Mouse (Mus musculus): Measurements from ENCODE around the gene T. TPM values are rescaled to one million over a fixed set of nuclear protein-coding genes. Genes with fewer than 3 reads are reported as not detected.

The T gene
- polyA plus RNA-seq (2012; rRNA removed) (3.6 and 4.7 TPM in 2 replicates), polyA plus RNA-seq (2014; fragmentation: Nextera tagmentation; extraction: Ambion mirVana) (0.56 and 0.72 TPM in 2 replicates)

DNA sequence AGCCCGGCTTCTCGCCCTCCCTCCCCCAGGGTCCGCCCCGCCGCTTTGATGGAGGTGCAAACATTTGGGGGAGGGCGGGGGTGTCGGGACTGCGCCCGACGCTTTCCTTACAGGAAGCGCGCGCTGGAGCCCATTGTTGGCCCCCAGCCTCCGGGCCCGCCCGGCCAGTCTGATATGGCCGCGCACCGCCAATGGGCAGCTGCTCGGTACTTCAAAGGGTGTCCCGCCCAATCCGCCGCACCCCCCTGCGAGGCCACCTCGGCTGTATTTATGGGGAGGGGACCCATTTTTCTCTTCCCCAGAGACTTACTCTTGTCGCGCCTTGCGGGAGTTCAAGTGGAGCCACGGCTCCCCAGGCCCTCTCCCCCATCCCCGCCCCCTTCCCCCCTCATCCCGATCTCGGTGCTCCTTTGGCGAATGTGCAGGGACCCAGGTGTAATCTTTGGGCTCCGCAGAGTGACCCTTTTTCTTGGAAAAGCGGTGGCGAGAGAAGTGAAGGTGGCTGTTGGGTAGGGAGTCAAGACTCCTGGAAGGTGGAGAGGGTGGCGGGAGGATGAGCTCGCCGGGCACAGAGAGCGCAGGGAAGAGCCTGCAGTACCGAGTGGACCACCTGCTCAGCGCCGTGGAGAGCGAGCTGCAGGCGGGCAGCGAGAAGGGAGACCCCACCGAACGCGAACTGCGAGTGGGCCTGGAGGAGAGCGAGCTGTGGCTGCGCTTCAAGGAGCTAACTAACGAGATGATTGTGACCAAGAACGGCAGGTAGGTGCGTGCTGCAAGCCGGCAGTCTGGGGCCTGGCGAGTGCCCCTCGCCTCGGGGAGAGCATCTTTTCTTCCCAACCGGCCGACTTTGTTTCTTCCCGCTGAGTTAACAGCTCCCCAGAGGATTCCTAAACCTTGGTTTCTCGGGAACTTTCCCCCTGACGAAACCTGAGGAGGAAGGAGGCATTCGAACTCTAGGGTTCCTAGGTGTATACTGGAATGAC, at the start of gene T:
Gene T, plus strand, starts transcription at position 446 of the 983 bp plus-strand sequence.
- Histone ChIP-seq H3K9me3 (ENCODE audit: control insufficient read depth, low read length) (no peaks in the 10 kb centered on the region), H3K36me3 (ENCODE audit: control insufficient read depth, insufficient read depth, low read length) (no peaks in the 10 kb centered on the region), H3K27me3 (ENCODE audit: control insufficient read depth, insufficient read depth, low read length) (peaks cover 95% of the 10 kb centered on the region), H3K27ac (replicated peaks; ENCODE audit: low read depth, low read length) (no peak within 1 kb of the TSS), H3K4me3 (replicated peaks; ENCODE audit: low read length) (peak within 1 kb of the TSS; percentile 27), H3K4me1 (ENCODE audit: control insufficient read depth, insufficient read depth, low read length) (peaks cover 19% of the 10 kb centered on the region), H3K9ac (ENCODE audit: low read depth, low read length, severe bottlenecking) (no peak within 1 kb of the TSS), H3K4me2 (replicated peaks; ENCODE audit: low read depth, low read length, severe bottlenecking) (peak within 1 kb of the TSS; percentile 49)
- DNase-seq (ENCODE audit: low spot score), result no peak
- ATAC-seq (ENCODE audit: low FRiP score, low read depth), result no peak
- WGBS, result 1% methylated on average over 50 of the region's 65 CpGs
- TF ChIP-seq POLR2A (IDR thresholded peaks at IDR 0.05; ENCODE audit: borderline replicate concordance, extremely low read depth, insufficient read depth, insufficient read length), result no peak

GRCm38 (mm10) chr17:8385441-8385840, 48.8 kb upstream of the T start:
- H3K27ac ChIP-seq (replicated peaks; ENCODE audit: low read depth, low read length), result no peak overlapping the region
- TF ChIP-seq POLR2A (IDR thresholded peaks at IDR 0.05; ENCODE audit: borderline replicate concordance, extremely low read depth, insufficient read depth, insufficient read length), result no peak
- H3K9me3 ChIP-seq (ENCODE audit: control insufficient read depth, low read length), result no peaks in the 10 kb centered on the region
- DNase-seq (ENCODE audit: low spot score) (no peak), ATAC-seq (ENCODE audit: low FRiP score, low read depth) (no peak)
- no peak overlapping the region for H3K4me3 ChIP-seq (replicated peaks; ENCODE audit: low read length)
- H3K27me3 ChIP-seq (ENCODE audit: control insufficient read depth, insufficient read depth, low read length), result peaks cover 11% of the 10 kb centered on the region
- peaks cover 5% of the 10 kb centered on the region; the same call in 1 of the 2 replicates for H3K4me1 ChIP-seq (ENCODE audit: control insufficient read depth, insufficient read depth, low read length)
- no peak overlapping the region for H3K4me2 ChIP-seq (replicated peaks; ENCODE audit: low read depth, low read length, severe bottlenecking)
- 94% methylated on average over 2 of the region's 2 CpGs for WGBS
- no peak overlapping the region for H3K9ac ChIP-seq (ENCODE audit: low read depth, low read length, severe bottlenecking)
- H3K36me3 ChIP-seq (ENCODE audit: control insufficient read depth, insufficient read depth, low read length), result no peaks in the 10 kb centered on the region

DNA sequence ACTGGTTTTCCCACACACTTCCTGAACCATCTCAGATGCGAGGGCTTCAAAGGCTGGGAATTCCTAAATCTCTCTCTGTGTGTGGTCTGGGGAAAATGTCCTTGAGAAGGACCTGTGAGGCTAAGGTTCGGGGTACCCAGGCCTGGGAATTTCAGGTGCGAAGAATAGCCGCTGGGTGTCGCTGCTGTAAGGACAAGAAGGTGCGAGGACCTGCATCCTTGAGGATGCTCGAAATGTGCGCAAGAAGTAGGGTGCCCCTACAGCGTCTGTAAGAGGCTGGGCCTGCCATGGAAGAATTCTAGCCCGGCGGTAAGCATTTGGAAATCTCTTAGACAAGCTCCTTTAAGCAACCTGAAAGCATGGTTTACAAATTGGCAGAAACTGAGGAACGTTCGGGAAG, 45.8 kb upstream of the T start:
- H3K27me3 ChIP-seq (ENCODE audit: control insufficient read depth, insufficient read depth, low read length), result peaks cover 11% of the 10 kb centered on the region
- no peak overlapping the region for H3K4me3 ChIP-seq (replicated peaks; ENCODE audit: low read length)
- peak overlapping the region; percentile 39 for H3K4me2 ChIP-seq (replicated peaks; ENCODE audit: low read depth, low read length, severe bottlenecking)
- ATAC-seq (ENCODE audit: low FRiP score, low read depth) (no peak), DNase-seq (ENCODE audit: low spot score) (no peak)
- H3K4me1 ChIP-seq (ENCODE audit: control insufficient read depth, insufficient read depth, low read length), result peaks cover 5% of the 10 kb centered on the region; the same call in 1 of the 2 replicates
- no peaks in the 10 kb centered on the region for H3K36me3 ChIP-seq (ENCODE audit: control insufficient read depth, insufficient read depth, low read length)
- WGBS, result 2% methylated on average over 13 of the region's 13 CpGs
- no peak for TF ChIP-seq POLR2A (IDR thresholded peaks at IDR 0.05; ENCODE audit: borderline replicate concordance, extremely low read depth, insufficient read depth, insufficient read length)
- H3K9ac ChIP-seq (ENCODE audit: low read depth, low read length, severe bottlenecking), result no peak overlapping the region
- no peak overlapping the region for H3K27ac ChIP-seq (replicated peaks; ENCODE audit: low read depth, low read length)
- no peaks in the 10 kb centered on the region for H3K9me3 ChIP-seq (ENCODE audit: control insufficient read depth, low read length)

GRCm38 (mm10) chr17:8388990-8389789, 45.0 kb upstream of the T start:
- Histone ChIP-seq H3K27ac (replicated peaks; ENCODE audit: low read depth, low read length) (no peak overlapping the region), H3K9me3 (ENCODE audit: control insufficient read depth, low read length) (no peaks in the 10 kb centered on the region), H3K27me3 (ENCODE audit: control insufficient read depth, insufficient read depth, low read length) (peaks cover 11% of the 10 kb centered on the region), H3K9ac (ENCODE audit: low read depth, low read length, severe bottlenecking) (0 out of 2 replicates have a peak overlapping the region, but pooled peaks have one; percentile 17), H3K36me3 (ENCODE audit: control insufficient read depth, insufficient read depth, low read length) (no peaks in the 10 kb centered on the region), H3K4me2 (replicated peaks; ENCODE audit: low read depth, low read length, severe bottlenecking) (peak overlapping the region; percentile 39), H3K4me3 (replicated peaks; ENCODE audit: low read length) (peak overlapping the region; percentile 18), H3K4me1 (ENCODE audit: control insufficient read depth, insufficient read depth, low read length) (peaks cover 5% of the 10 kb centered on the region; the same call in 1 of the 2 replicates)
- DNase-seq (ENCODE audit: low spot score) (no peak), ATAC-seq (ENCODE audit: low FRiP score, low read depth) (no peak)
- WGBS, result under 1% methylated on average over 27 of the region's 28 CpGs
- no peak for TF ChIP-seq POLR2A (IDR thresholded peaks at IDR 0.05; ENCODE audit: borderline replicate concordance, extremely low read depth, insufficient read depth, insufficient read length)

DNA sequence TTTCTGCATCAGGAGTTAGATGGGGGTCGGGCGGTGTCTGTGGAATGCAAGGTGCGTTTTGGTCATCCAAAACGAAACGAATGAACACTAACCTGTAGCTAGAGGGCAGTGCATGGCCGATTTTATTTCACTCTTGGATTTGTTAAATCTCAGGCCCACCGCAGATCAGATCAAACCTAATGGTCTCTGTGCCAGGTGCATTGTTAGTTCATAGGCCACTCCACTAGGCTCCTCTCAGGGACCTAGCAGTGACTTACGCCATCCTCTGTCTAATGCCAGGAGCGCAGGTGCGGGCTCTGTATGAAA, 44.5 kb upstream of the T start:
- no peak for ATAC-seq (ENCODE audit: low FRiP score, low read depth)
- H3K4me3 ChIP-seq (replicated peaks; ENCODE audit: low read length), result no peak overlapping the region

More for the DNA sequence above, 44.5 kb upstream of the T start:
- no peaks in the 10 kb centered on the region for H3K36me3 ChIP-seq (ENCODE audit: control insufficient read depth, insufficient read depth, low read length)
- no peak for TF ChIP-seq POLR2A (IDR thresholded peaks at IDR 0.05; ENCODE audit: borderline replicate concordance, extremely low read depth, insufficient read depth, insufficient read length)
- 6% methylated on average over 10 of the region's 10 CpGs for WGBS
- H3K27ac ChIP-seq (replicated peaks; ENCODE audit: low read depth, low read length), result no peak overlapping the region
- H3K4me2 ChIP-seq (replicated peaks; ENCODE audit: low read depth, low read length, severe bottlenecking), result peak overlapping the region; percentile 39; the same call in 1 of the 2 replicates
- peaks cover 5% of the 10 kb centered on the region; the same call in 1 of the 2 replicates for H3K4me1 ChIP-seq (ENCODE audit: control insufficient read depth, insufficient read depth, low read length)
- no peak for DNase-seq (ENCODE audit: low spot score)
- peaks cover 11% of the 10 kb centered on the region for H3K27me3 ChIP-seq (ENCODE audit: control insufficient read depth, insufficient read depth, low read length)
- no peak overlapping the region for H3K9ac ChIP-seq (ENCODE audit: low read depth, low read length, severe bottlenecking)
- no peaks in the 10 kb centered on the region for H3K9me3 ChIP-seq (ENCODE audit: control insufficient read depth, low read length)

Data from limb, embryonic 14.5 days (tissue).